Mouse (Mus musculus): Measurements from ENCODE around the gene Cacnb4.

Cacnb4 gene

GRCm38 (mm10) chr2:52603935-52604650 is 72.5 kb downstream of the Cacnb4 start:
- no peak for DNase-seq (ENCODE audit: low spot score in 2 of 2)

- peak; percentile 21 to 42 for DNase-seq (ENCODE audit: low spot score in 2 of 2)
Observed at GRCm38 (mm10) chr2:52603421-52603820, 73.2 kb downstream of the Cacnb4 start.

DNA sequence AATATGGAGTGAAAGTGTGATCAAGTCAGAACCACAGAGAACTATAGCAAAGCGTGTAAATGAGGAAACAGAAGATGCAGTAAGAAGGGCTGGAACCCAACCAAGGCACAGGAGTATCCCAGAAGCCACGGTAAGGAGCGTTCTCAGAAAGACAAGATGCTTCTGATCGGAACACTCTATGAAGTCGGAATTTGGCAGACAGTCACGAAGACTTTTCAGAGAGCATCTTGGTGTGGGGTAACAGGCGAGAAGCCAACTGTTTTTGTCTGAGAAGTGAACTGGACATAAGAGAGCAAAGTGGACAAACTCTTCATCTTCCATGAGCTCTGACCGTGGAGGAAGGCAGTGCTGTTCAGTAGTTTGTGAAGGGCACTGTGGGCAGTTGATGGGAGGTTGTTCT is 73.7 kb downstream of the Cacnb4 start:
- no peak for DNase-seq (ENCODE audit: low spot score in 2 of 2)

GRCm38 (mm10) chr2:52602228-52602627 is 74.4 kb downstream of the Cacnb4 start:
- no peak for DNase-seq (ENCODE audit: low spot score in 2 of 2)

GRCm38 (mm10) chr2:52597511-52597910 is 79.1 kb downstream of the Cacnb4 start:
- DNase-seq (ENCODE audit: low spot score in 2 of 2): no peak

DNA sequence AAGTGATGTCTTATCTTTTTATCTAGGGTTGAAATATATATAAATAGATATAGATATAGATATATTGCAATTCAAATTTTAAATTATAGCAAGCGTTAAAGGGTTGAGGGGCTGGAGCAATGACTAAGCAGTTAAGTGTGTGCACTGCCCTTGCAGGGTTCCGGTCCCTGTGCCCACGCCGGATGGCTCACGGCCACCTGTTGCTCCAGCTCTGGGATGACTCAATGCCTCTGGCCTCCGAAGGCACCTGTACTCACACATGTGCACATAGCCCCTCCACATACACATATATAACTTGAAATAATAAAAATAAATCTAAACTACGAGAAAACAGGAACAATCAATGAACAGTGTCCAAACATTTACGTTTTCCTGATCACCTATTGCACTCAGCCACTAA is 82.8 kb downstream of the Cacnb4 start:
- DNase-seq (ENCODE audit: low spot score in 2 of 2): no peak

GRCm38 (mm10) chr2:52593260-52593659 is 83.4 kb downstream of the Cacnb4 start:
- no peak for DNase-seq (ENCODE audit: low spot score in 2 of 2)

DNA sequence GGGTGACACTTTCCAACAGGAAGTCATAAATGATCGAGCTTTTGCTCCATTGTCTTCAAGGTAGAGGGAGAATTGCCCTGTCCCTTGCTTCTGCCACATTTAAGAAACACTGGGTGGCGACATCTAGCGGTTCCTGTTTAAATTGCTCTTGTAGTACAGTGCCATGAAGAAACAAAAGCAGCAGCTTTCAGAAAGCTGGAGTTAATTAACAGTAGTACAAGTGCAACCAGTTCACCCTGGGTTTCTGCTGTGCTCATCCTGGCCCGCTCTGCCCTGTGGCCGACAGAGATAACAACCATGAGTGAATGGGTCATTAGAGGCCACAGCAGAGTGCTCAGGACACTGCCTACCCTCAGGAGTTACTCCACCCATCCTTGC is 85.7 kb downstream of the Cacnb4 start:
- peak; percentile 66 to 77 for DNase-seq (ENCODE audit: low spot score in 2 of 2)

GRCm38 (mm10) chr2:52590340-52590969 is 86.2 kb downstream of the Cacnb4 start:
- DNase-seq (ENCODE audit: low spot score in 2 of 2): no peak

DNA sequence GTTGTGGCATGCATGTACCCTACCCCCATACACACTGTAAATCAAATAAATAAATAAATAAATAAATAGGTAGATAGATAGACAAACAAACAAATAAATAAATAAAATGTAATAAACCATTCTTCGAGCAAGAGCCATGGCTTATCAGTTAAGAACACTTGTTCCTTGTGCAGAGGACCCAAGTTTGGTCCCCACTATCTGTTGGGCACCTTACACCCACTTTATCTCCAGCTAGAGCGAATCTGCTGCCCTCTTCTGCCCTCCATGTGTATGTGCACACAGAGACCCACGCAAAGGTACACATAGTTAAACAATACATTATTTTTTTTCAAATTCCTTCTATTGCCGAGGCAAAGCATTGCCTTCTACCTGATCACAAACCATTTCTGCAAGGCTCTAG is 87.1 kb downstream of the Cacnb4 start:
- DNase-seq (ENCODE audit: low spot score in 2 of 2): no peak

DNA sequence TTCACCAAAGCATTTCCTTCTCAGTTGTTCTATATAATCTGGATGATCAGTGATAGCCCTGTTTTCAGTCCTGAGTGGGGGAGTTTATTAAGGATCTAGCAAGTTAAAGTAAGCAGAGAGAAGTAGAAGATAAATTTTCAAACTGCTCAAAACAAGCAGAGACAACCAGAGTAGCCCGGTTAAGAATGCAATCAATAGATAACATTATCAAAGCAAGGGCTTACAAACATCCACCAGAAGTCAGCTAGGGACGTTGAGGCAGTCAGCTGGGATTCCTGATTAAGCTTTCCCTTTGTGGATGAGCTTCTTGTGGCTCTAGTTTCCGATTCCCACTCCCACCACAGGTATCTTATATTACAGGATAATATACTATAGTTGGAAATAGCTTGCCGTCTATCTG is 91.2 kb downstream of the Cacnb4 start:
- no peak for DNase-seq (ENCODE audit: low spot score in 2 of 2)

GRCm38 (mm10) chr2:52581132-52581781 is 95.4 kb downstream of the Cacnb4 start:
- no peak for DNase-seq (ENCODE audit: low spot score in 2 of 2)

- DNase-seq (ENCODE audit: low spot score in 2 of 2): peak in 1 of 2 experiments; percentile 35
Observed at GRCm38 (mm10) chr2:52580697-52581096, 95.9 kb downstream of the Cacnb4 start.

DNA sequence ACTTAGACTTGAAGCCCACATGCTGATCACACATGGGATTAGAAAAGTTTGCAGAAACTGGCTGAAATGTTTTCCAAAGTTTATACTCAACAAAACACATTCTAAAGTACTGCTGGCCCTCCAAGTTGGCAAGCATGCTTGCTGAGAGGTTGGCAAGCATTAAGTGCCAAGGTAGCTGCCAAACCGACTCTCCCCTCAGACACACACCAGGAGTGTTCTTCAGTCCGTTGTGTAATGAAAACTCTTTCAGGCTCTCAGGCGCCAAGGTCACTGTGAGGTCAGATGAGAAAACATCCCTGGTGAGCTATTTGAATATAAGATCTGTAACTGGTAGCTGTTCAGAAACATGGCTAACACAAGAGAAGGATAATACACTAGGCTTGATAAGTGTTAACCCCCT is 97.8 kb downstream of the Cacnb4 start:
- peak in 1 of 2 experiments; percentile 73 for DNase-seq (ENCODE audit: low spot score in 2 of 2)

- no peak for DNase-seq (ENCODE audit: low spot score in 2 of 2)
Observed at GRCm38 (mm10) chr2:52577700-52578099, 98.9 kb downstream of the Cacnb4 start.

DNA sequence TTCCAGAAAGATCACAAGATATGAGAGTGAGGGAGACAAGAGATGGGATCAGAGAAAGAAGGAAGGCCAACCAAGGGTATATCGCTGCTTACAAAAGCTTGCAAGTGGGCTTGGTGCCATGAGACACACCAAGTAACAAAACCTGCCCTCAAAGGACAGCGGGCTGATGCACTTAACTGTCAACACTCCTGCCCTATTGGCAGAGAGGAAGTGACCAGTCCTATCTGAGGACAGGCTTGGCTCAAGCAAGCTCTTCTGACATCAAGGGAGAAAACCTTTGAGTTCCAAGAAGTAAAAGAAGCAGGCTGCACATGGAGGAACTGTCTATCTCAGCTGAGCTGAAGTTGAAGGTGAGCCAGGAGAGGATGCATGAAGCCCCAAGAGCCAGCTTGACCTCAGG is 100.1 kb downstream of the Cacnb4 start:
- no peak for DNase-seq (ENCODE audit: low spot score in 2 of 2)

DNA sequence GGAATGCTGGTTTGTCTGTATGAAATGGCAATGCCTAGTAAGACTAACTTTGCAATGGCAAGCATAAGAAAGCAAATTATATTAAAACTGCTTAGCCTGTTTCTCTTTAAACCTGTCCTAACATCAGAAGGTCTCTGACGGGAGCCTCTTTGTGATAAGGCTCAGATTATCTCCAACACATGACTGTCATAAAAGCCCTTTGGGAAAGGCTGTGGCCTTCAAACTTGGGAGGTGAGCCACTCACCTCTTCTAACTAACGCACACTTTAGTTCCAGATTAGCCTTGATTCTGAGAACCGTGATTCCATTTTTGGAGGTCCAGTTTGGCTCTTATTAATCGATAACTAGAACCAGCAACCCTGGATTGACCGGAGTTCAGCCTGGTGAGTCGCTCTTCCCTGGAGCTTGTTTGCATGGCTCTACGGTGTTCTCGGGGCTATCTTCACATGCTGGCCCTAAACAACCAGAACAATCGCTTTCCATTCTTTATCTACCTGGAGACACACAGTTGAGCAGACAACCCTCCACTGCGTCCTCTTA is 100.9 kb downstream of the Cacnb4 start:
- DNase-seq (ENCODE audit: low spot score in 2 of 2): no peak

DNA sequence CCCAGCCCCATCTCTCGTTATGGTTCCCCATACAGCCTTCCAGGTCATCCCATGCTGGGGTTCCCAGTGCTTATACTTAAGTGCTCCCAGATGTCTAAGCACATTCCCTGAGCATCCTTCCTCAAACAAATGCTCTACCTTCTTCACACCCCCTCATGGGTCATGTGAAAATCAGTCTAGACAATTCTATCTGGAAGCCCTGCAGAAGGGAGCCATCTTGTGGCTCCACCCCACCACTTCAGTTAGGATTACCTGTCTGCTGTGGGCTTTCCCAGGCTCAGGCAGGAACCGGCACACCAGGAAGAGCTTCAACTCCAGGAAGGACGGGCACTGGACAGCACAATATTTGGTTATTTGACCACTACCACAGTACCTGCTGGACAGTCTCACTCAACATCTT is 101.7 kb downstream of the Cacnb4 start:
- no peak for DNase-seq (ENCODE audit: low spot score in 2 of 2)

- no peak for DNase-seq (ENCODE audit: low spot score in 2 of 2)
Observed at GRCm38 (mm10) chr2:52572221-52572620, 104.4 kb downstream of the Cacnb4 start.

- no peak for DNase-seq (ENCODE audit: low spot score in 2 of 2)
Observed at GRCm38 (mm10) chr2:52571339-52571968, 105.2 kb downstream of the Cacnb4 start.

DNA sequence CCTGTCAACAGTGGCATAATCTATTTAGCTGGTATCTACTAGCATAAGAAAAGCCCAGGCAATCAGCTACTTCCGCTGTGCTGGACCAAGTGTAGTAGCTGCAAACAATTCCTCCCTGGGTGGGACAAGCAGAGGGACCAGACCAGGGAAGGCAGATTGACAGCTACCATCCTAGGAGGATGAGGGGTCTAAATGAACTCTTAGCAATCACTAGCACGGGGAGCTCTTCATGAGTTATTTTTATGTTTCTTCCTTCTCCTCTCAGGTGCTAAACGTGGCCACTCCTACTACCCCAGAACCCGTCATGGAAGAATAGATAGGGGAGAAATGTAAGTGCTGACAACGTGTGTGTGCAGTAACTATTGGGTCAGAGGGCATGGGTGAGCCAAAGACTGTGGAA is 105.8 kb downstream of the Cacnb4 start:
- no peak for DNase-seq (ENCODE audit: low spot score in 2 of 2)

GRCm38 (mm10) chr2:52570171-52570570 is 106.5 kb downstream of the Cacnb4 start:
- DNase-seq (ENCODE audit: low spot score in 2 of 2): no peak

All from urinary bladder, postnatal 36 days (tissue).